Mouse (Mus musculus): ENCODE measurements at regions not wholly inside any gene's neighbourhood (a gene's known extent, or its start where the extent isn't known, plus 50 kb on each side); places are given as distances from the start of the nearest gene placed in this dataset.

GRCm38 (mm10) chr16:88412287-88412686 is 94.5 kb downstream of the Cldn17 start:
- ATAC-seq (replicated peaks; ENCODE audit: poor library complexity, severe bottlenecking), result no peak

DNA sequence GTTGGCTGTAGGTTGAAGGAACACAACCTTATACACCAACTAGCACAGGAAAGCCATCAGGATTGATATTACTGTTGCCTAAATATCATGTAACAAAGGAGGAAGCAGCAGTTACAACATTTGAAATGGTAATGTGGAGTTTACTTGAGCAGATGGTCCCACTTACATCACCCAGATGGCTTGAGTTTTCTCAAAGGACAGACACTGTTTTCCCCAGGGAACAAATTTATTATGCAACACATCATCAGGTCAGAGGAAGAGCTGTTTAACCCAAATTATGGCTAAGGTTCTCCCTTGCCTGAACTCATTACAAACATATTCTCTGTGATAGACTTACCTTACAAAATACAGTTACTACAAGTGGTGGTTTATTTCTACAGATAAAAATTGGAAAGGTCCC is 98.6 kb downstream of the Cldn17 start:
- no peak for ATAC-seq (replicated peaks; ENCODE audit: poor library complexity, severe bottlenecking)

GRCm38 (mm10) chr16:88404331-88404730 is 102.4 kb downstream of the Cldn17 start:
- ATAC-seq (replicated peaks; ENCODE audit: poor library complexity, severe bottlenecking), result no peak

DNA sequence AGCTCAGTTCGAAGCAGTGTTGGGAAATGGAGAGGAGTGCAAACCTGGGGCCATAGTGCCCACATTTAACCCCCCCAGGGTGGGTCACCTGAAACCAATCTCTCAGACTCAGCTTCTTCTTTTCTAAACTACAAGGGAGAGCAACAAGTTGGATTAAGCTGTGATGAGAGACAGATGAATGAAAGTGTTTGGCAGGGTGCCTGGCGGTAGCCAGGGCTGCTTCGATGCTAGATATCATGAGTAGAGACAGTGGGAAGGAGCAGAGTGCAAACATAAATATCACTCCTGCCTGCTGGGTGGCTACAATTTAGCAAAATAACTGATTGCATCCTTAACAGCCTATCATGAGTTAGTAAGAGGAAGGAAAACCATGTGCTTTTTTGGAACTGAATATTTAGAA is 106.9 kb downstream of the Cldn17 start:
- ATAC-seq (replicated peaks; ENCODE audit: poor library complexity, severe bottlenecking), result no peak

DNA sequence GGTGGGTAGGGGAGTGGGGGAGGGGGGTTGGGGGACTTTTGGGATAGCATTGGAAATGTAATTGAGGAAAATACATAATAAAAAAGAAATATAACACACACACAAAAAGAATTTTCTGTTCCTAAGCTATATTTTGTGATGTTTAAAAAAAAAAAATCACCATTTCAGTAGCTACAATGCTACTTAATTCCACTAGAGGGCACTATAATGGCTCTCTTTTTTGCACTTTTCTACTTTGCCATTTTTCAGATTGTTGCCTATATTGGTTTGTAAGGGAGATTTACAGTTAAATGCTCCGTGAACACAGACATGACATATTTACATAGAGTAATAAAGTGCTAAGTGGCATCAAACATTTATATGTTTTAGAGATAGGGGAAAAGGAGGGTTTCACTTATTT is 102.7 kb upstream of the Grik1 start:
- ATAC-seq (replicated peaks; ENCODE audit: poor library complexity, severe bottlenecking), result no peak

- ATAC-seq (replicated peaks; ENCODE audit: poor library complexity, severe bottlenecking), result no peak
Observed at GRCm38 (mm10) chr16:88381605-88382279, 91.7 kb upstream of the Grik1 start.

- no peak for ATAC-seq (replicated peaks; ENCODE audit: poor library complexity, severe bottlenecking)
Observed at GRCm38 (mm10) chr16:88375622-88376021, 85.6 kb upstream of the Grik1 start.

GRCm38 (mm10) chr16:88374612-88375011 is 84.5 kb upstream of the Grik1 start:
- no peak for ATAC-seq (replicated peaks; ENCODE audit: poor library complexity, severe bottlenecking)

DNA sequence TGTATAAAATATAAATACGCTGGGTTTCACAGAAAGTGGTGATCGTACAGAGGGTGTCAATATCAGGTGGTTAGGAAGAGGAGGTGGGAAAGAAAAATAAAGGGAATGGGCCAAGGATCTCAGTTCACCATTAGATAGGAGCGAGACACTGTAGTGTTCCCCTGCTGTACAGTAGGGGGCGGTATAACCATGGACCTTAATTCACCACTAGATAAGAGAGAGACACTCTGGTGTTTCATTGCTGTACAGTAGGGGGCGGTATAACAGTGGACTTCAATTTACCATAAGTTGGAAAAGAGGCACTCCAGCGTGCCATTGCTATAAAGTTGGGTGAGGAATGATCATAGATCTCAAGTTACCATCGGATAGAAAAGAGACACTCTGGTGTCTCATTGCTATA is 82.0 kb upstream of the Grik1 start:
- ATAC-seq (replicated peaks; ENCODE audit: poor library complexity, severe bottlenecking), result peak; percentile 86

DNA sequence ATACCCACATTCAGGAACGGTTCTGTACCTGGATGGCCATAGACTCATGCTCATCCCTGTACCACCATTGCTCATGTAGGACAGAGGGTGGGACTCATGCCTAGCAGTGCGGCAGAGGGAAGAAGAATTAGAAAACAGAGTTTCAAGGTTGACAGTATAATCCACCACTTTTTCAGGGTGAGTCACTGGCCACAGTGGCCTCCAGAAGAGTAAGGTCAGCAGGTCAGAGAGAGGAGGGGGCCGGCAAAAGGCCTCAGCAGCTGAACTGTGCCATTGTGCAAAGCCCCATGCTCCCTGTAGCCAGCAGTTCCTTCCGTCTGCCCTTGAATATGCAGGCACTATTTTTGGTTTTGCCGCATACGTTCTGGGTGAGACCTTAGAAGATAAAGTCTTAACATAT is 78.1 kb upstream of the Grik1 start:
- no peak for ATAC-seq (replicated peaks; ENCODE audit: poor library complexity, severe bottlenecking)

DNA sequence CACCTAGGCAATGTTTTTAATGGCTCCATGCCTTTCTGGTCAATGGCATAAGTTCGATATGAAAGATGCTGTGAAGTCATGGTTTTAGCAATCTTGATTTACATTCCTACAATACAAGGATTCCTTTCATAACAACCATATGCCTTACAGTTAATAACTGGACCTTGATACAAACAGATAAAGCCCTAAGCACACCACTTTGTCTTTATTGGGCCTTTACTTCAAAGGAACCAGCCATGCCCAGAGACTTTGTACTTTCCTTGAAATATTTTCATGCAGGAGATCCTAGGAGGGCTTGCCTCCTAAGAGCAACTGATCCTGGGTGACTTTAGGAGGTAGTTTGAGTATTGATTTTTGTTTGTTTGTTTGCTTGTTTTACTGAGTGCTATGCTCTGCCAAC is 77.1 kb upstream of the Grik1 start:
- no peak for ATAC-seq (replicated peaks; ENCODE audit: poor library complexity, severe bottlenecking)

GRCm38 (mm10) chr16:88360081-88360480 is 70.0 kb upstream of the Grik1 start:
- no peak for ATAC-seq (replicated peaks; ENCODE audit: poor library complexity, severe bottlenecking)
